Mouse (Mus musculus): ENCODE data around the gene Egln1. TPM values are rescaled to one million over a fixed set of nuclear protein-coding genes. Genes with fewer than 3 reads are reported as not detected.

Egln1 gene
- polyA plus RNA-seq, 1 experiment: 4.2 TPM

DNA sequence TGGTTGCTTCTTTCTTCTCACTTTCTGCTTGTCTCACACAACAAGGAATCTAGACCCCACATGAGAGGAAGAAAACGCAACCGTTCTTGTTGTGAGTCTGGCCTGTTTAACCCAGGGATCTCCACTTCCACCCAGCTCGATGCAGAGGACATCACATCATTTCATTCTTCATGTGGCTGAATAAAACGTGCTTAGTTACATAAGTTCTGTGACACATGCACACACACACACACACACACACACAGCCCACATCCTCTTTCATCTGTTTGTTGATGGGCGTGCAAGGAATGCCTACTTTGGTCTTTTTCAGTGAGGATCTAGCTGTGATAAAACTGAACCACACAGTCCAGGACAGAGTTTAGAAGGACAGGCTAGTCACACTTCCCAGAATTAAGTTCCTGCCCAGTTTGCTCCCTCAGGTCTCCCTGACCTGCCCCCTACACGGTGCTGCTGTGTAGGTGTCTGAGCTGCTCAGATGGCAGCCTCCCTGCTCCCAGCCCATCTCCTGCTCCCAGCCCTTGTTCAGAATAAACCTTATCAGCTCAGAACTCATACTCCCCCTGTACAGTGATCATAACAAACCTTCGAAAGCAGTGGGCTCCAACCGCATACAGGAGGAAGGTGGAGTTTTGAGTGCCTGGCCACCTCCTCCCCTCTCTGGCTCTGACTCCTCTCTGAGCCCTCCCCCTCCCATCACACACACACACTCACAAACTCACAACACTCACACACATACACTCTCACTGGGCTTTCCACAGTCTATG, 10.5 kb upstream of the Egln1 start:
- no peaks in the 10 kb centered on the region for H3K36me3 ChIP-seq (ENCODE audit: control insufficient read depth, insufficient read depth, low read length)
- no peaks in the 10 kb centered on the region for H3K27me3 ChIP-seq (ENCODE audit: control insufficient read depth, insufficient read depth, low read length)
- H3K27ac ChIP-seq (ENCODE audit: control insufficient read depth, insufficient read depth, low read depth, low read length): no peak overlapping the region
- peaks cover 2% of the 10 kb centered on the region for H3K4me1 ChIP-seq (ENCODE audit: control insufficient read depth, insufficient read depth, low read length)
- TF ChIP-seq POLR2A (IDR thresholded peaks at IDR 0.05; ENCODE audit: control insufficient read depth, low read depth, low read length) (no peak), CTCF (IDR thresholded peaks at IDR 0.05; ENCODE audit: control insufficient read depth, insufficient read depth, insufficient replicate concordance, low read depth, low read length) (no peak)
- H3K4me3 ChIP-seq (ENCODE audit: control insufficient read depth, low read depth, low read length): no peak overlapping the region

DNA sequence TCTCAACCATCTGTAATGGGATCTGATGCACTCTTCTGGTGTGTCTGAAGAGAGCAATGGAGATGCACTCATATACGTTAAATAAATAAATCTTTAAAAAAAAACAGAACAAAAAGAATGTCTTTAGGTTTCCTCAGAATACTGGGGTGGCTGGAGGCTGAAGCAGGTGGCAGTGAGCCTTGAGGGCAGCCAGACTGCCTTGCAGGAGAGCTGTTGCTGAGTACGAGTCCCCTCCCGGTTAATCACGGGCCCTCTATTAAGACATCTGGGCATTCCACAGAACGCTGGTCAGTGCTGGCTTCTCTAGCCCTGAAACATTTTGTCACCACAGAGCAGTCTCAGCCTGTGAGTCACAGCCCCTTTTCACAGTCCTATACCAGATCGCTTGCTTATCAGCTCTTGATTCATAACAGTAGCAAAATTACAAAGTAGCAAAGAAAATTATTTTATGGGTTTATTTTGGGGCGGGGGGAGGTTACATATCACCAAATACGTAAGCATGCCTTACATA, 5.5 kb upstream of the Egln1 start:
- Histone ChIP-seq H3K4me1 (ENCODE audit: control insufficient read depth, insufficient read depth, low read length) (peaks cover 3% of the 10 kb centered on the region), H3K36me3 (ENCODE audit: control insufficient read depth, insufficient read depth, low read length) (no peaks in the 10 kb centered on the region), H3K27me3 (ENCODE audit: control insufficient read depth, insufficient read depth, low read length) (no peaks in the 10 kb centered on the region), H3K27ac (ENCODE audit: control insufficient read depth, insufficient read depth, low read depth, low read length) (no peak overlapping the region), H3K4me3 (ENCODE audit: control insufficient read depth, low read depth, low read length) (no peak overlapping the region)
- TF ChIP-seq CTCF (IDR thresholded peaks at IDR 0.05; ENCODE audit: control insufficient read depth, insufficient read depth, insufficient replicate concordance, low read depth, low read length) (no peak), POLR2A (IDR thresholded peaks at IDR 0.05; ENCODE audit: control insufficient read depth, low read depth, low read length) (no peak)

DNA sequence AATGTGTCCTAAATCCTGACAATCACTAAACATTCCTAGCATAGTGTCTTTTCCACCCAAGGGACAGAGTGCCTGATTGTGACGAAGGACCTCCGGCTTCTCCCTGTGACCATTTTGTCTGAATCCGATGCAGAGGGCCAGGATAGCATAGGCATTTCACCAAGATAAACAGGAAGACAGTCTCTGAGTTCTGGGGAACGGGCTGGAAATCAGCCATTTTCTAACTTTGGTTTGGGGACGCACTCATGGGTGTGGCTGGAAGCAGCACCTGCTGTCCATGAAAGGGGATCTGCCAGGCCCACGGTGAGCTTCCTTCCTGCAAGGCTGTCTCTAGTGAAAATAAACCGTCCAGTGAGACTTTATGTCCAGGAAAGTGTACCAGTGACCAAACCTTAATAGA, 4.1 kb upstream of the Egln1 start:
- Histone ChIP-seq H3K4me1 (ENCODE audit: control insufficient read depth, insufficient read depth, low read length) (peaks cover 6% of the 10 kb centered on the region), H3K27ac (ENCODE audit: control insufficient read depth, insufficient read depth, low read depth, low read length) (no peak overlapping the region), H3K27me3 (ENCODE audit: control insufficient read depth, insufficient read depth, low read length) (no peaks in the 10 kb centered on the region), H3K36me3 (ENCODE audit: control insufficient read depth, insufficient read depth, low read length) (no peaks in the 10 kb centered on the region), H3K4me3 (ENCODE audit: control insufficient read depth, low read depth, low read length) (no peak overlapping the region)
- TF ChIP-seq POLR2A (IDR thresholded peaks at IDR 0.05; ENCODE audit: control insufficient read depth, low read depth, low read length) (no peak), CTCF (IDR thresholded peaks at IDR 0.05; ENCODE audit: control insufficient read depth, insufficient read depth, insufficient replicate concordance, low read depth, low read length) (no peak)

DNA sequence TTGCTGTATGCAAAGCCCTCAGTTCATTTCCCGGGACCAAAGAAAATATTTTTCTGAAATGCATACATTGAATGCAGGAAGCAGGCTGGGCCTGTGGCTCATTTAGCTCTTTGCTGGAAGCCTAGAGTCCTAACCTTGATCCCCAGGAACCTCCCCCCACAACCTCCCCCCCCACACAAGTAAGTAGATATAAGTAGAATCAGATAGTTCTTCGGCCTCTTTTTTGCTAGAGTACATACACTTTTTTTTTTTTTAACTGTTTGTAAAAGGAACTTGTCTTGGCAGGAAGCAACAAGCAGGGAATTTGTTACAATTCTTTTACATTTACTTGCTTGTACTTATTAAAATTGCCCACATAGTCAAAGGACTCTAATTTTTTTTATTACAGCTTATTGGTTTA, 1.7 kb upstream of the Egln1 start:
- Histone ChIP-seq H3K27me3 (ENCODE audit: control insufficient read depth, insufficient read depth, low read length) (no peaks in the 10 kb centered on the region), H3K27ac (ENCODE audit: control insufficient read depth, insufficient read depth, low read depth, low read length) (no peak overlapping the region), H3K4me3 (ENCODE audit: control insufficient read depth, low read depth, low read length) (no peak overlapping the region), H3K4me1 (ENCODE audit: control insufficient read depth, insufficient read depth, low read length) (peaks cover 11% of the 10 kb centered on the region), H3K36me3 (ENCODE audit: control insufficient read depth, insufficient read depth, low read length) (no peaks in the 10 kb centered on the region)
- no peak for TF ChIP-seq CTCF (IDR thresholded peaks at IDR 0.05; ENCODE audit: control insufficient read depth, insufficient read depth, insufficient replicate concordance, low read depth, low read length)
- no peak for TF ChIP-seq POLR2A (IDR thresholded peaks at IDR 0.05; ENCODE audit: control insufficient read depth, low read depth, low read length)

DNA sequence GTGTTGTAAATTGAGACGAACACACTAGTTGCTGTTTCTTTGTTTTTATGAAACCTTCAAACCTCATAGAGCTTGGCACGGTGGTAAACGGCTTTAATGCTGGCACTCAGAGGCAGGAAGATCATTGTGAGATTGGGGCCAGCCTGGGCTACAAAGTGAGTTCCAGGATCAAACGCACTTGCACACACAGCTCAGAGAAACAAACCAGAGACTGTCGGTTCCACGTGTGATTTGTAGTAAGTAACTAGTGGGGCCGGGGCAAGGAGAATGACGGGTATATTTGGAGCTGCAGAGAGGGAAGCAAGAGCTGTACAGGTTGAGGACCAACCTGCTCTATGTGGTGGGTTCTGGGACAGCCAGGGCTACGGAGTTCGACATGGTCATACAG, 939 bp upstream of the Egln1 start:
- no peak for TF ChIP-seq CTCF (IDR thresholded peaks at IDR 0.05; ENCODE audit: control insufficient read depth, insufficient read depth, insufficient replicate concordance, low read depth, low read length)
- no peak for TF ChIP-seq POLR2A (IDR thresholded peaks at IDR 0.05; ENCODE audit: control insufficient read depth, low read depth, low read length)
- H3K4me1 ChIP-seq (ENCODE audit: control insufficient read depth, insufficient read depth, low read length): peaks cover 11% of the 10 kb centered on the region
- peak overlapping the region; percentile 39 for H3K27ac ChIP-seq (ENCODE audit: control insufficient read depth, insufficient read depth, low read depth, low read length)
- peak overlapping the region; percentile 74 for H3K4me3 ChIP-seq (ENCODE audit: control insufficient read depth, low read depth, low read length)
- H3K36me3 ChIP-seq (ENCODE audit: control insufficient read depth, insufficient read depth, low read length): no peaks in the 10 kb centered on the region
- H3K27me3 ChIP-seq (ENCODE audit: control insufficient read depth, insufficient read depth, low read length): no peaks in the 10 kb centered on the region

DNA sequence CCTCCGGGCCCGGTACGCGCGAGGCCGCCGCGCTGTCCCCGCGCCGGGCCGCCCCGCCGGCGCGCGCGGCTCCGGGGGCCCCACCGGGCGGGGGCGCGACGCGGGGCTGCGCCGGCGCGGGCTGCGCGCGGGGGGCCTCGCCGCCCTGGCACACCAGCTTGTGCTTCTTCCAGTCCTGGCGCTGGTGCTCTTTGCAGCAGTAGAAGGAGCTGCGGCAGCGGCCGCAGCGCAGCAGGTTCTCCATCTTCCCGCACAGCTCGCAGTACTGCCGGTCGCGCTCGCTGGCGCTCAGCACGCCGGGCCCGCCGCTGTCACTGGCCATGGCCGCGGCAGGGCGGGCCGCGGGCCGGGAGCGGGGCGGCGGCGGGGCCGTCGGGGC, 402 bp downstream of the Egln1 start:
- H3K4me1 ChIP-seq (ENCODE audit: control insufficient read depth, insufficient read depth, low read length): peaks cover 12% of the 10 kb centered on the region
- H3K36me3 ChIP-seq (ENCODE audit: control insufficient read depth, insufficient read depth, low read length): no peaks in the 10 kb centered on the region

DNA sequence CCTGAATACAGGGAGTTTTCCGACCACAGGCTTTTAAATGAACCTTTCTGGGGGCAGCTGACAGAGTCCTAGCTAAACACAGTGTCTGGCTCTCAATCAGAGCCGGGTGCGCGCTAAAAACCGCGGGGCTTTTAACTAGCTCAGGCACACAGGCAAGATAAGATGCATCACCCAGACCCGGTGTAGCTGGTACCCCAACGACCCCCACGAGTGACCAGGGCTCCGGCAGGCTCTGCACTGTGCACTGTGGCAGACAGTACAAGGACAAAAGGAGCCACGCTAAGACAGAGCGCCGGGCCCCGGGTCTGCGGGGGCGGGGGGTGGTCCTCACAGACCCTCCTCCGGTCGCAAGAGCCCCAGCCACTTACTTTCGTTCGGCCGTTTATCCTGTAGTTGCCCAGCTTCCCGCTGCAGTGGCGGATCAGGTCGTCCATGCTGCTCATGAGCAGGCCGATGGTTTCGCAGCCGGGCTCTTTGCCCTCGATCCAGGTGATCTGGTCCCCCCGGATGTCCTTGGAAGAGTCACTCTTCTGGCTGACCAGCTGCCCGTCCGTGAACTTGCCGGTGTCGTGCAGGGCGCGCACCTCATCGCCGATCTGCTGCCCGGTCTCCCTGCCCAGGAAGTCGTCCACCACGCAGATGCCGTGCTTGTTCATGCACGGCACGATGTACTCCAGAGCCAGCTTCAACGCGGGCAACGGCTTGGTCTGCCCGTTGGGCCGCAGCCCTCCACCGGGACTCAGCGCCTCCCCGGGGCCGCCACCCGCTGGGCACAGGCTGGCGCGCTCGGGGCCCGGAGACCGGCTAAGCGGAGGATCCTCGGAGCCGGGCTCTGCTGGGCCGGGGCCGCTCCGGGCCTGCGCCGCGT, 1.0 kb downstream of the Egln1 start:
- Histone ChIP-seq H3K27me3 (ENCODE audit: control insufficient read depth, insufficient read depth, low read length) (no peaks in the 10 kb centered on the region), H3K4me3 (ENCODE audit: control insufficient read depth, low read depth, low read length) (peak overlapping the region; percentile 89), H3K4me1 (ENCODE audit: control insufficient read depth, insufficient read depth, low read length) (peaks cover 12% of the 10 kb centered on the region), H3K27ac (ENCODE audit: control insufficient read depth, insufficient read depth, low read depth, low read length) (peak overlapping the region; percentile 27; the same call in 1 of the 2 replicates), H3K36me3 (ENCODE audit: control insufficient read depth, insufficient read depth, low read length) (no peaks in the 10 kb centered on the region)
- TF ChIP-seq POLR2A (IDR thresholded peaks at IDR 0.05; ENCODE audit: control insufficient read depth, low read depth, low read length): 0 out of 2 replicates have a peak, but pooled peaks have one; percentile 9
- TF ChIP-seq CTCF (IDR thresholded peaks at IDR 0.05; ENCODE audit: control insufficient read depth, insufficient read depth, insufficient replicate concordance, low read depth, low read length): no peak

More for the DNA sequence above, 402 bp downstream of the Egln1 start:
- H3K4me3 ChIP-seq (ENCODE audit: control insufficient read depth, low read depth, low read length): peak overlapping the region; percentile 89
- TF ChIP-seq CTCF (IDR thresholded peaks at IDR 0.05; ENCODE audit: control insufficient read depth, insufficient read depth, insufficient replicate concordance, low read depth, low read length) (no peak), POLR2A (IDR thresholded peaks at IDR 0.05; ENCODE audit: control insufficient read depth, low read depth, low read length) (no peak)
- H3K27me3 ChIP-seq (ENCODE audit: control insufficient read depth, insufficient read depth, low read length): no peaks in the 10 kb centered on the region
- peak overlapping the region; percentile 66; the same call in 1 of the 2 replicates for H3K27ac ChIP-seq (ENCODE audit: control insufficient read depth, insufficient read depth, low read depth, low read length)

Measured in testis, adult 2 months (tissue).